Mouse (Mus musculus): ENCODE data around the gene Phf10. TPM values are rescaled to one million over a fixed set of nuclear protein-coding genes. Genes with fewer than 3 reads are reported as not detected.
"Not testable (repeated sequence)": the region's sequence is repeated elsewhere in the genome, so short reads cannot be mapped to it uniquely, and the experiment has no call there.

Gene Phf10
- polyA plus RNA-seq, 1 experiment from 2014 or later: 27.9 TPM

GRCm38 (mm10) chr17:14935841-14936605 is 25.1 kb downstream of the Phf10 start:
- Histone ChIP-seq H3K27me3 (replicated peaks; ENCODE audit: control insufficient read depth, insufficient read depth, low read length) (no peaks in the 10 kb centered on the region), H3K4me2 (replicated peaks; ENCODE audit: low read depth) (no peak overlapping the region), H3K27ac (ENCODE audit: low read depth, low read length) (no peak overlapping the region), H3K36me3 (ENCODE audit: control insufficient read depth, insufficient read depth) (no peaks in the 10 kb centered on the region), H3K4me1 (replicated peaks; ENCODE audit: control insufficient read depth, insufficient read depth, low read length) (no peaks in the 10 kb centered on the region), H3K9ac (ENCODE audit: low read depth, low read length) (no peak overlapping the region), H3K9me3 (ENCODE audit: control insufficient read depth) (no peaks in the 10 kb centered on the region), H3K4me3 (ENCODE audit: low read depth, low read length) (no peak overlapping the region)
- 61% methylated on average over 5 of the region's 5 CpGs for WGBS
- no peak for TF ChIP-seq CTCF (IDR thresholded peaks at IDR 0.05; ENCODE audit: low read depth)
- ATAC-seq: no peak

GRCm38 (mm10) chr17:14935280-14935679 is 25.8 kb downstream of the Phf10 start:
- not testable (repeated sequence) for H3K4me3 ChIP-seq (ENCODE audit: low read depth, low read length); H3K27ac ChIP-seq (ENCODE audit: low read depth, low read length); H3K36me3 ChIP-seq (ENCODE audit: control insufficient read depth, insufficient read depth); H3K9ac ChIP-seq (ENCODE audit: low read depth, low read length); ATAC-seq; H3K27me3 ChIP-seq (replicated peaks; ENCODE audit: control insufficient read depth, insufficient read depth, low read length); H3K4me2 ChIP-seq (replicated peaks; ENCODE audit: low read depth); H3K9me3 ChIP-seq (ENCODE audit: control insufficient read depth); H3K4me1 ChIP-seq (replicated peaks; ENCODE audit: control insufficient read depth, insufficient read depth, low read length)
- 55% methylated on average over 14 of the region's 14 CpGs for WGBS

- TF ChIP-seq CTCF (IDR thresholded peaks at IDR 0.05; ENCODE audit: low read depth): no peak
- no peak overlapping the region for H3K4me2 ChIP-seq (replicated peaks; ENCODE audit: low read depth)
- H3K36me3 ChIP-seq (ENCODE audit: control insufficient read depth, insufficient read depth): no peaks in the 10 kb centered on the region
- H3K27me3 ChIP-seq (replicated peaks; ENCODE audit: control insufficient read depth, insufficient read depth, low read length): no peaks in the 10 kb centered on the region
- H3K4me1 ChIP-seq (replicated peaks; ENCODE audit: control insufficient read depth, insufficient read depth, low read length): no peaks in the 10 kb centered on the region
- 82% methylated on average over 5 of the region's 5 CpGs for WGBS
- no peaks in the 10 kb centered on the region for H3K9me3 ChIP-seq (ENCODE audit: control insufficient read depth)
- no peak overlapping the region for H3K9ac ChIP-seq (ENCODE audit: low read depth, low read length)
- no peak for ATAC-seq
- no peak overlapping the region for H3K4me3 ChIP-seq (ENCODE audit: low read depth, low read length)
- no peak overlapping the region for H3K27ac ChIP-seq (ENCODE audit: low read depth, low read length)
Measured at GRCm38 (mm10) chr17:14931469-14931868, 29.6 kb downstream of the Phf10 start.

- Histone ChIP-seq H3K4me3 (ENCODE audit: low read depth, low read length) (no peak overlapping the region), H3K36me3 (ENCODE audit: control insufficient read depth, insufficient read depth) (no peaks in the 10 kb centered on the region), H3K9me3 (ENCODE audit: control insufficient read depth) (no peaks in the 10 kb centered on the region), H3K4me2 (replicated peaks; ENCODE audit: low read depth) (no peak overlapping the region), H3K4me1 (replicated peaks; ENCODE audit: control insufficient read depth, insufficient read depth, low read length) (no peaks in the 10 kb centered on the region), H3K27ac (ENCODE audit: low read depth, low read length) (no peak overlapping the region), H3K9ac (ENCODE audit: low read depth, low read length) (no peak overlapping the region), H3K27me3 (replicated peaks; ENCODE audit: control insufficient read depth, insufficient read depth, low read length) (no peaks in the 10 kb centered on the region)
- ATAC-seq: no peak
- TF ChIP-seq CTCF (IDR thresholded peaks at IDR 0.05; ENCODE audit: low read depth): no peak
- WGBS: 78% methylated on average over 7 of the region's 7 CpGs
Measured at GRCm38 (mm10) chr17:14930697-14931096, 30.4 kb downstream of the Phf10 start.

GRCm38 (mm10) chr17:14928631-14929030 is 32.4 kb downstream of the Phf10 start:
- WGBS: 64% methylated on average over 5 of the region's 5 CpGs
- no peaks in the 10 kb centered on the region for H3K4me1 ChIP-seq (replicated peaks; ENCODE audit: control insufficient read depth, insufficient read depth, low read length)
- no peak for ATAC-seq
- no peak overlapping the region for H3K9ac ChIP-seq (ENCODE audit: low read depth, low read length)
- no peak overlapping the region for H3K4me2 ChIP-seq (replicated peaks; ENCODE audit: low read depth)
- no peak for TF ChIP-seq CTCF (IDR thresholded peaks at IDR 0.05; ENCODE audit: low read depth)
- no peaks in the 10 kb centered on the region for H3K27me3 ChIP-seq (replicated peaks; ENCODE audit: control insufficient read depth, insufficient read depth, low read length)
- no peaks in the 10 kb centered on the region for H3K9me3 ChIP-seq (ENCODE audit: control insufficient read depth)
- no peak overlapping the region for H3K27ac ChIP-seq (ENCODE audit: low read depth, low read length)
- H3K36me3 ChIP-seq (ENCODE audit: control insufficient read depth, insufficient read depth): no peaks in the 10 kb centered on the region
- H3K4me3 ChIP-seq (ENCODE audit: low read depth, low read length): no peak overlapping the region

GRCm38 (mm10) chr17:14927644-14928218 is 33.3 kb downstream of the Phf10 start:
- no peak overlapping the region for H3K9ac ChIP-seq (ENCODE audit: low read depth, low read length)
- no peak for ATAC-seq
- H3K36me3 ChIP-seq (ENCODE audit: control insufficient read depth, insufficient read depth): no peaks in the 10 kb centered on the region
- H3K4me1 ChIP-seq (replicated peaks; ENCODE audit: control insufficient read depth, insufficient read depth, low read length): no peaks in the 10 kb centered on the region
- no peak overlapping the region for H3K4me3 ChIP-seq (ENCODE audit: low read depth, low read length)
- no peak overlapping the region for H3K4me2 ChIP-seq (replicated peaks; ENCODE audit: low read depth)
- no peak overlapping the region for H3K27ac ChIP-seq (ENCODE audit: low read depth, low read length)
- WGBS: 78% methylated on average over 8 of the region's 8 CpGs
- H3K9me3 ChIP-seq (ENCODE audit: control insufficient read depth): no peaks in the 10 kb centered on the region
- no peaks in the 10 kb centered on the region for H3K27me3 ChIP-seq (replicated peaks; ENCODE audit: control insufficient read depth, insufficient read depth, low read length)
- no peak for TF ChIP-seq CTCF (IDR thresholded peaks at IDR 0.05; ENCODE audit: low read depth)

Data from intestine, postnatal 0 days (tissue).